Mouse (Mus musculus) kidney, adult 2 months (tissue): Measurements from ENCODE around the gene Rin2.

ENCODE experiments used
- CTCF ChIP-seq: fragments of 200-500 bp; conservative IDR thresholded peaks from 2 replicates; pipeline ENCODE4 v1.5.1; 2011; ENCODE audit warnings: low read depth, mild to moderate bottlenecking, control low read depth, low read length, moderate library complexity, mixed read lengths; ENCODE audit not compliant: insufficient read depth, insufficient read length
- POLR2A ChIP-seq: fragments of 200-500 bp; IDR thresholded peaks from one replicate; pipeline ENCODE4 v1.6.1; 2011; ENCODE audit warnings: low read depth, low read length, control low read depth

DNA sequence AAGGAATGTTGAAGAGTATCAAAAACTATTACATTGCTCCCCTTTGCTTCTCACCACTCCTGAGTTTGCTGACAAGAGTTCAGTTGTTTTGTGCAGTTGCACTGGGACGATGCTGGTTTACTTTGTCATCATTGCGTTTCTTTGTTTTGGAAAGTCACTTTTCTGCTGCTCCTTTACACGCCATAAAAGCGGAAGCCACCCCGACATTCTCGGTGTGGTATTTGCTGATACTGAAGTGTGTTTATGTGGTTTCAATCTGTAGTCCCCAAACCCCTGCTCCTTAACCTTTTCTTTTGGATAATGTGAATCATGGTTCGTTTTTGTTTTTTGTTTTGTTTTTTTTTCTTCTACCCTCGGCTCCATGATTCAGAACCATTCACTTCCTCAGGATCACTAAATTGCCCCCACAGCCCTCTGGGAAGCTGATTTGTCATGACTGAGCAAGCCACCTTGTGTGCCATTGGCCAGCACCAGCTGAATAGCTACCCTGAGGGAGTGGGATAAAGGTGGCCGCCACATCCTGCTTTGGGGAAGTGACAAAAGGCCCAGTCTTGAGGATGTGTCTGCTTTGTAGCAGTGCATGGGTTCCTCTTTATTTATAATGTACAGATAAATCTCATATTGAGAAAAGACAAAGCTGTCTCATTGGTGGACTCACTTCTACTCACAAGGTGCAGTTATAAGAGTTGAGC, 55.3 kb downstream of the Rin2 start:
- TF ChIP-seq POLR2A, result no peak
- TF ChIP-seq CTCF, result no peak
